Mouse (Mus musculus): ENCODE data around the gene Ddx24. TPM values are rescaled to one million over a fixed set of nuclear protein-coding genes. Genes with fewer than 3 reads are reported as not detected.
"Not testable (repeated sequence)": the region's sequence is repeated elsewhere in the genome, so short reads cannot be mapped to it uniquely, and the experiment has no call there.

Ddx24 gene
- total RNA-seq (2021): 100 to 1,000 TPM; 109 to 116 TPM
- long read RNA-seq, experiment 1, transcript Ddx24-201 (9 exons, 2,850 nt): major isoform, 58 of 72 reads
- long read RNA-seq, experiment 1, partial matches to known transcripts: 3 of 72 reads
- long read RNA-seq, experiment 1, other reads (novel, unspliced or antisense): 10 of 72 reads
- long read RNA-seq, experiment 2, full-length matches to known transcripts: 136 of 169 reads
- long read RNA-seq, experiment 2, partial matches to known transcripts: 19 of 169 reads
- long read RNA-seq, experiment 2, other reads (novel, unspliced or antisense): 14 of 169 reads

- peak; percentile 88 to 94 for DNase-seq (ENCODE audit: low spot score in 2 of 2)
These were observed at the start of gene Ddx24 for GRCm38 (mm10) chr12:103425729-103426470. Gene Ddx24 (minus strand): TSS chr12:103425830.

DNA sequence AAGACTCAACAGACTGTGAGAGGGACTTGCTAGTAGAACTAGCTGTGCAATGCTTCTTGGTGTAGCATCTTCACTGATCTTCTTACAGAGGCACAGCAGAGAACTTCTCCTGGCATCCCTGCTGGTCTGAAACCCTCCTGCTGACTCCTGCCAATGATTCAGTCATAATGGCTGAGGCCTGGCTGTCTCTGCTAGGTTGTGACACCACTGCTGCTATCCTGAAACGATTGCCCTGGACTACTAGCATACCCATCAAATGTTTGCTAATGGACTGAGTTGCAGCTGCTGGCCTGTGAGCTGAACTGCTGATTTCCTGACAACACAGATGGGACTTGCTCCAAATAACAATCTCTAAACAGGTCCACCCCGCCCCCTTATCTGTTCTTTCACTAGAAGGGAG, 48.9 kb upstream of the Ddx24 start:
- DNase-seq (ENCODE audit: low spot score in 2 of 2): no peak

DNA sequence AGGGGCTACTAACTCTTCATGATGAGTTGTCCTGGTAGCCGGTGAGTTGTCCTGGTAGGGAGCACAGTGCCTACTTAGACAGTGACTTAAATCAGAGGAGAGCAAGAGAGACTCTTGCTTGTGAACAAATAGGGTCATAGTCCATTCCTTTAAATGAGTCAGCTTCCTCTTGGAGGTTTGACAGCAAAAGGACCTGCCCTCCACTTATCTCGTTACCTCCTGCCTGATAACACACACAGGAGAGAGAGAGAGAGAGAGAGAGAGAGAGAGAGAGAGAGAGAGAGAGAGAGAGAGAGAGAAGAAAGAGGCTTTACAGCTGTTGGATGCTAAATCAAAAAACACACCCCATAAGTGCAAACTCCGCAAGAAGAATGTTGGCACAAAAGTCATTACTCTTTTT, 31.5 kb upstream of the Ddx24 start, which contains the start of gene Ifi27l2b:
Gene Ifi27l2b (minus strand): TSS at position 84 of the 400 bp plus-strand sequence.
- DNase-seq (ENCODE audit: low spot score in 2 of 2): no peak

GRCm38 (mm10) chr12:103456727-103457126, 31.1 kb upstream of the Ddx24 start:
- not testable (repeated sequence) for DNase-seq (ENCODE audit: low spot score in 2 of 2)

DNA sequence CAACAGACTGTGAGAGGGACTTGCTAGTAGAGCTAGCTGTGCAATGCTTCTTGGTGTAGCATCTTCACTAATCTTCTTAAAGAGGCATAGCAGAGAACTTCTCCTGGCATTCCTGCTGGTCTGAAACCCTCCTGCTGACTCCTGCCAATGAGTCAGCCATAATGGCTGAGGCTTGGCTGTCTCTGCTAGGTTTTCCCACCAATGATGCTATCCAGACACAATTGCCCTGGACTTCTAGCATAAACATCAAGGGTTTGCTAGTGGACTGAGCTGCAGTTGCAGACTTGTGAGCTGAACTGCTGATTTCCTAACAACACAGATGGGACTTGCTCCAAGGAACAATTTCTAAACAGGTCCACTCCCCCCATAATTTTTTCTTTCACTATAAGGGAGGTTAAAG, 27.7 kb upstream of the Ddx24 start:
- no peak for DNase-seq (ENCODE audit: low spot score in 2 of 2)

- DNase-seq (ENCODE audit: low spot score in 2 of 2): no peak
These were observed 19.4 kb upstream of the Ddx24 start for GRCm38 (mm10) chr12:103445060-103445459.

DNA sequence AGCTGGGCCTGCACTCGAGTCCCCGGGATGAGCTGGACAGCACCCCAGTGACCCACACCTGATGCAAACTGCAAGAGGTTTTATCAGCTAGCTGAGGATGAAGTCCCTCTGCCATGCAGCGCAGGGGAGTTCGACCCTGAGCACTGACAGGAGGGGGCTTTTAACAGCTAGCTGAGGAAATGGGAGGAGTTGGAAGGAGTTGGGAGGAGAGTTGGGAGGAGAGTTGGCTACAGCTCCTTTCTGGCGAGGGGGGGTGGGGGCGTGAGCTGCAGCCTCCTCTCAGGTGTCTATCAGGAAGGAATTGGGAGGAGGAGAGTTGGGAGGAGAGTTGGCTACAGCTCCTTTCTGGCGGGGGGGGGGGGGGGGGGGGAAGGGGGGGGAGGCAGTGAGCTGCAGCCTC, 18.6 kb upstream of the Ddx24 start:
- not testable (repeated sequence) for DNase-seq (ENCODE audit: low spot score in 2 of 2)

DNA sequence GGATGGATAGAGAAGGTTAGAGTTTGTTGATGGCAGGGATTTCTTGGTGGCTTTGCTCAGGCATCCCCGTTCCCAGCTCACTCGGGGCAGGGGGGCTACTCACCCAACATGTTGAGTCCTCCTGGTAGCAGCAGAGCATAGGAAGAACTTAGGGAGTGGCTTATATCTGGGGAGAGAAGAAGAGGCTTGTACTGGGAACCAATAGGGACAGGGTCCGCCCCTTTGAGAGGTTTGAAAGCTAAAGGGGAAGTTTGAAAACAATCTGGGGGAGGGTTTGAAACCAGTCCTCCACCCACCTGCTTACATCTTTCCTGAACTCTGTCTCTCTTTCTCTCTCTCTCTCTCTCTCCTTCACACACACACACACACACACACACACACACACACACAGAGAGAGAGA, 17.9 kb upstream of the Ddx24 start, which contains the start of gene Ifi27l2a:
Gene Ifi27l2a (minus strand): TSS at position 157 of the 400 bp plus-strand sequence.
- no peak for DNase-seq (ENCODE audit: low spot score in 2 of 2)

- DNase-seq (ENCODE audit: low spot score in 2 of 2): no peak
These were observed 12.0 kb upstream of the Ddx24 start for GRCm38 (mm10) chr12:103437601-103438000.

DNA sequence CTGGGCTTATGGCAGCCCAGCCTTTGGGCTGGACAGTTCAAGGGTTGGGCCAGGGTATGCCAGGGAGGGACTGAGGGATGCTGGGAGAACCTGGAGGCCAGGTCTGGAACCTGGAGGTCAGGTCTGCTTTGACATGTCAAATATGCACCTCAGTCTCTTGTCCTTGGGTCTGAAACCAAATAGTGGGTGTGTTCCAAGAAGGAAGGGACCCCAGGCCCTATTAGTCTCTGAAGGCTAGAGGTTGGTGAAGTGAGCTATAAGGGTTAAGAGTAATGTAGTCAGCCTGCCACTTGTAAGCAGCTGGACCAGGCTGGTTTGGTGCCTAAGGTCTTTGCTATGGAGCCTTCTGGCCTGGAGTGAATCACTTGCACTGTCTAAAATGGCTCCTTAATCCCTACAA, 9.2 kb upstream of the Ddx24 start:
- DNase-seq (ENCODE audit: low spot score in 2 of 2): no peak

GRCm38 (mm10) chr12:103433986-103434731, 8.5 kb upstream of the Ddx24 start, which contains the start of gene Ifi27:
Gene Ifi27 (plus strand): TSS chr12:103434211.
- DNase-seq (ENCODE audit: low spot score in 2 of 2): peak; percentile 22 to 29

DNA sequence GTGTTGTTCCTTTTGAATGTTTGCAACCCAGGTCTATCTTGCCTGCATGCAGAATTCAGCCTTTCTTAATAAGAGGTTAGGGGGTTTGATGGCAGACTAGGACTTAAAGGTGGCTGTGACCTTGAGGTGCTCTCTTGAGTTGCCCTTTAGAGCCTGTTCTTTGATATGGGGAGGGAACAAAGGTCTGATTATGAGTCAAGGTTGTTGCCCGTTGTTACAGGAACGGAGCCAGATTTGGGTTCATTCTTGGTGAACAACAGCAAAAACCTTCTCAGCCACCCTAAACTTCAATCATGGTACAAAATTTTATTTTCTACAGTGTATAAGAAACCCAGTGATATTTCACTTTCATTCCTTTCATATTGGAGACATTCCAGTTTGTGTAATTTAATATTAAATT, 7.8 kb upstream of the Ddx24 start:
- DNase-seq (ENCODE audit: low spot score in 2 of 2): no peak

- DNase-seq (ENCODE audit: low spot score in 2 of 2): no peak
These were observed 1.1 kb upstream of the Ddx24 start for GRCm38 (mm10) chr12:103426710-103427109.

- no peak for DNase-seq (ENCODE audit: low spot score in 2 of 2)
These were observed 458 bp downstream of the Ddx24 start for GRCm38 (mm10) chr12:103425016-103425728.

DNA sequence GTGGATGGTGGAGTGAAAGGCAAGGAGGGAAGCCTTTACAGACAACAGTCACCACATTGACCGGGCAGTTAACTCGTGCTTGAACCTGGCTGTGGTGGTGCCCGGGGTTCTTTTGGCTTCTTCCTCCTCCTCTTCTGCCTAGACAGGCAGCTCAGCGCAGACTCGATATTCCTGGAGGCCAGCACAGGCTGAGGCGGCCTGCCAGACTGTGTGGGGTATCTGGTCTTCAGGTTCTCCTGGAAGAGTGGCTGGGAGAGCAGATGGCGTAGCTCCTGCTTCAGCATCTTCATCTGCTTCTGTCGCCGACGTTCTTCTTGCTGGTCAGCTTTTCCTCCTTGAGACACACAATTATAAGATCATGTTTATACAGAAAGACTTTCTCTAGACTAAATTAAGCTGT, 17.5 kb downstream of the Ddx24 start:
- DNase-seq (ENCODE audit: low spot score in 2 of 2): no peak

DNA sequence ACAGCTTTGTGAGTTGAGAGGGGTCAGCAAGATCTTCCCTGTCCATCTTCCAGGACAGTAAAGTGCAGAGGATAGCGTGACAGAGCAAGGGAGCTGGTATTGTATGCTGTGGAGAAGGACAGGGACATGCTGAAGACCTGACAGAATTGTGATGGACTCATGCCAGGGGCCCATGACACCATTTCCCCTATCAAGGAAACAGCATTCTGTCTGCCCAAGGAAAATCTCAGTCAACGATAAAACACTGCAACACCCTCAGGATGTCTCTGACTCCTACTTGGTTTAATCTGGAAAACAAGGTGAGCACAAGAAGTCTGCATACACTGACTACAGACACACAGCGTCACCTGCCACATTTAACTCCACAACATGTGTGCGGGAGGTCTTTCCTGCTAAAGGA, 17.9 kb downstream of the Ddx24 start, which contains the start of gene 9330161L09Rik:
Gene 9330161L09Rik (minus strand): TSS at position 101 of the 400 bp plus-strand sequence.
- DNase-seq (ENCODE audit: low spot score in 2 of 2): no peak

- no peak for DNase-seq (ENCODE audit: low spot score in 2 of 2)
These were observed 21.5 kb downstream of the Ddx24 start for GRCm38 (mm10) chr12:103404131-103404530.

DNA sequence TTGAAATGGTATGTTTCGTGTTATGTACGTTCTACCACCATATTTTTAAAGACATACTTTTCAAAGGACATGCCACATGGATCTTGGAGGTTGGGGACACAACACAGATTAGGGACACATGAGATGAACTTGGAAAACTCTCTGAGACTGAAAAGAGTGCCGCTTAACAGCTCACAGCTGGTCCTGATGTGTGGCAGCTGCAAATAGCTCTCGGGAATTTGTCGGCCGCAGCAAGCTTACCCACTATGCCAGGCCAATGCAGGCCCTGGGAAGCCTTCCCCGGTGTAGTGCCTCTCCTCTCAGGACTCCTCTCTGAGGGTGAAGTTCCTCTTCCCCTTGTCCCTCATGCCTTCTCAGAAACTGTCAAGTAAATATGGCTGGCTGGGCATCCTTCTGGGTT, 28.9 kb downstream of the Ddx24 start:
- DNase-seq (ENCODE audit: low spot score in 2 of 2): no peak

- no peak for DNase-seq (ENCODE audit: low spot score in 2 of 2)
These were observed 29.9 kb downstream of the Ddx24 start for GRCm38 (mm10) chr12:103395486-103396275.

- DNase-seq (ENCODE audit: low spot score in 2 of 2): no peak
These were observed 32.1 kb downstream of the Ddx24 start for GRCm38 (mm10) chr12:103393528-103393927.

Data from adrenal gland, postnatal 4 days (tissue).